Mouse (Mus musculus): ENCODE results near the gene 1700001P01Rik. TPM values are rescaled to one million over a fixed set of nuclear protein-coding genes. Genes with fewer than 3 reads are reported as not detected.

1700001P01Rik gene
- total and polyA plus RNA-seq, 3 experiments = 0.47 TPM; not detected in 2

DNA sequence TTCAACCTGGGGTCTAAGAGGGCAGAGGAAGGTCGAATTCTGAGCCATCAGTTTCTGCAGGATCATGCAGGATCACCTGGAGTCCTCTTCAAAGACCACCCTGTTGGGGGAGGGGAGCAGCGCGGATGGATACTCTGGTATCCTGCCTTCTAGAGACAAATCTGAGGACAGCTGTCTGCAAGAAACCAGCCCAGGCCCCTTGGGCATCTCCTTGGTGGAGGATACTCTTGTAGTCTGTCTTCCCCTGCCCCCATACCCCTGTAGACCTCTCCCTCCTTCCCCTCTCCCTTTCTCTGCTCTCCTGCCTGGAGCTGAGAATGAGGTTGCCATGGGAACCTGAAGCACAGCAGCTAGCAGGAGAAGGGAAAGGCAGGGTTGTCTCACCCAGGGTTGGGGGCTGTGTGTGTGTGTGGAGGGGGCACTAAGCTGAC is 36.8 kb upstream of the 1700001P01Rik start:
- H3K4me1 ChIP-seq (ENCODE audit: control insufficient read depth in 1 of 2, insufficient read depth in 2 of 2) = peaks cover 15 to 70% of the 10 kb centered on the region in 2 experiments
- H3K4me3 ChIP-seq (replicated peaks in 1 of 3; ENCODE audit: low read depth in 2 of 3, low read length in 2 of 3, poor library complexity in 1 of 3) = no peak overlapping the region
- no peak overlapping the region for H3K27ac ChIP-seq (ENCODE audit: insufficient read depth, low read depth)
- no peaks in the 10 kb centered on the region for H3K79me2 ChIP-seq (replicated peaks; ENCODE audit: control insufficient read depth, extremely low read depth, insufficient read depth, poor library complexity, severe bottlenecking)
- no peak overlapping the region for H3K9ac ChIP-seq (ENCODE audit: insufficient read depth, low read depth)
- dilution Hi-C loops (cut with MboI; ENCODE audit: extremely low pct_ligation_motif_present, extremely low pct_unique_long_range_greater_than_20kb, low sequenced_read_pairs) = no loop called here
- peaks cover 3 to 82% of the 10 kb centered on the region in 2 experiments for H3K36me3 ChIP-seq (replicated peaks in 1 of 2; ENCODE audit: control insufficient read depth in 1 of 2, insufficient read depth in 1 of 2, low read length in 1 of 2)
- no peaks in the 10 kb centered on the region for H3K27me3 ChIP-seq (replicated peaks)
- TF ChIP-seq TBP (conservative IDR thresholded peaks at IDR 0.05; ENCODE audit: low read depth, low read length) = no peak
- TF ChIP-seq SMC3 (IDR thresholded peaks at IDR 0.05; ENCODE audit: low read depth, low read length) = no peak
- TF ChIP-seq MAX (IDR thresholded peaks at IDR 0.05; ENCODE audit: low read length) = no peak
- TF ChIP-seq MAFK (IDR thresholded peaks at IDR 0.05; ENCODE audit: insufficient replicate concordance, low read length) = no peak
- TF ChIP-seq CTCF (conservative IDR thresholded peaks at IDR 0.05 in 1 of 2, IDR thresholded peaks at IDR 0.05 in 1 of 2; ENCODE audit: low read depth in 2 of 2, low read length in 2 of 2) = no peak
- no peak for TF ChIP-seq ZNF384 (IDR thresholded peaks at IDR 0.05; ENCODE audit: low read depth, low read length)
- no peak for TF ChIP-seq ZC3H11A (IDR thresholded peaks at IDR 0.05; ENCODE audit: low read depth, low read length)
- TF ChIP-seq EP300 (IDR thresholded peaks at IDR 0.05; ENCODE audit: low read length) = no peak
- no peak for TF ChIP-seq ZMIZ1 (IDR thresholded peaks at IDR 0.05; ENCODE audit: low read depth, low read length)
- TF ChIP-seq MYC (IDR thresholded peaks at IDR 0.05; ENCODE audit: low read depth, low read length) = no peak
- no peak for TF ChIP-seq CHD2 (IDR thresholded peaks at IDR 0.05; ENCODE audit: low read length)
- no peak for DNase-seq (ENCODE audit: extremely low read depth)
- H3K9me3 ChIP-seq (replicated peaks; ENCODE audit: low read length) = no peaks in the 10 kb centered on the region
- in situ Hi-C loops (cut with MboI; ENCODE audit: low pct_ligation_motif_present, low pct_unique_long_range_greater_than_20kb, low sequenced_read_pairs) = no loop called here
- H3K4me2 ChIP-seq (ENCODE audit: insufficient read depth, low read depth, poor library complexity, severe bottlenecking) = no peak overlapping the region

GRCm38 (mm10) chr11:97811569-97812362 is 36.0 kb upstream of the 1700001P01Rik start:
- DNase-seq (ENCODE audit: extremely low read depth) = no peak
- Histone ChIP-seq H3K9me3 (replicated peaks; ENCODE audit: low read length) (no peaks in the 10 kb centered on the region), H3K27me3 (replicated peaks) (no peaks in the 10 kb centered on the region), H3K4me3 (replicated peaks in 1 of 3; ENCODE audit: low read depth in 2 of 3, low read length in 2 of 3, poor library complexity in 1 of 3) (no peak overlapping the region), H3K4me2 (ENCODE audit: insufficient read depth, low read depth, poor library complexity, severe bottlenecking) (no peak overlapping the region), H3K36me3 (replicated peaks in 1 of 2; ENCODE audit: control insufficient read depth in 1 of 2, insufficient read depth in 1 of 2, low read length in 1 of 2) (peaks cover 5 to 84% of the 10 kb centered on the region in 2 experiments), H3K4me1 (ENCODE audit: control insufficient read depth in 1 of 2, insufficient read depth in 2 of 2) (peaks cover 15 to 68% of the 10 kb centered on the region in 2 experiments), H3K9ac (ENCODE audit: insufficient read depth, low read depth) (no peak overlapping the region), H3K27ac (ENCODE audit: insufficient read depth, low read depth) (no peak overlapping the region), H3K79me2 (replicated peaks; ENCODE audit: control insufficient read depth, extremely low read depth, insufficient read depth, poor library complexity, severe bottlenecking) (no peaks in the 10 kb centered on the region)
- dilution Hi-C loops (cut with MboI; ENCODE audit: extremely low pct_ligation_motif_present, extremely low pct_unique_long_range_greater_than_20kb, low sequenced_read_pairs) (no loop called here), in situ Hi-C loops (cut with MboI; ENCODE audit: low pct_ligation_motif_present, low pct_unique_long_range_greater_than_20kb, low sequenced_read_pairs) (no loop called here)
- TF ChIP-seq JUND (conservative IDR thresholded peaks at IDR 0.05; ENCODE audit: low read depth, low read length) (no peak), GABPA (IDR thresholded peaks at IDR 0.05; ENCODE audit: insufficient replicate concordance, low read depth, low read length) (no peak), ETS1 (conservative IDR thresholded peaks at IDR 0.05; ENCODE audit: low read depth, low read length) (no peak), NRF1 (IDR thresholded peaks at IDR 0.05; ENCODE audit: low read depth, low read length) (no peak), TCF12 (IDR thresholded peaks at IDR 0.05; ENCODE audit: low read depth, low read length) (no peak), HCFC1 (IDR thresholded peaks at IDR 0.05; ENCODE audit: low read depth, low read length) (no peak), ELF1 (IDR thresholded peaks at IDR 0.05; ENCODE audit: low read depth, low read length) (no peak), ZKSCAN1 (IDR thresholded peaks at IDR 0.05; ENCODE audit: borderline replicate concordance, low read depth, low read length) (no peak), TBP (conservative IDR thresholded peaks at IDR 0.05; ENCODE audit: low read depth, low read length) (no peak), CHD1 (IDR thresholded peaks at IDR 0.05; ENCODE audit: low read depth, low read length) (no peak), CTCF (conservative IDR thresholded peaks at IDR 0.05 in 1 of 2, IDR thresholded peaks at IDR 0.05 in 1 of 2; ENCODE audit: low read depth in 2 of 2, low read length in 2 of 2) (no peak), EP300 (IDR thresholded peaks at IDR 0.05; ENCODE audit: low read length) (no peak), ZMIZ1 (IDR thresholded peaks at IDR 0.05; ENCODE audit: low read depth, low read length) (no peak), UBTF (IDR thresholded peaks at IDR 0.05; ENCODE audit: low read depth, low read length) (no peak), CHD2 (IDR thresholded peaks at IDR 0.05; ENCODE audit: low read length) (no peak), POLR2AphosphoS2 (IDR thresholded peaks at IDR 0.05; ENCODE audit: low read depth, low read length) (no peak), E2F4 (IDR thresholded peaks at IDR 0.05; ENCODE audit: insufficient replicate concordance, low read depth, low read length) (no peak), POLR2A (IDR thresholded peaks at IDR 0.05; ENCODE audit: low read depth, low read length) (no peak), MEF2A (IDR thresholded peaks at IDR 0.05; ENCODE audit: borderline replicate concordance, low read depth, low read length) (no peak)
